8 mouse cellular contexts compared by ENCODE assay signal in the genomic region with DNA sequence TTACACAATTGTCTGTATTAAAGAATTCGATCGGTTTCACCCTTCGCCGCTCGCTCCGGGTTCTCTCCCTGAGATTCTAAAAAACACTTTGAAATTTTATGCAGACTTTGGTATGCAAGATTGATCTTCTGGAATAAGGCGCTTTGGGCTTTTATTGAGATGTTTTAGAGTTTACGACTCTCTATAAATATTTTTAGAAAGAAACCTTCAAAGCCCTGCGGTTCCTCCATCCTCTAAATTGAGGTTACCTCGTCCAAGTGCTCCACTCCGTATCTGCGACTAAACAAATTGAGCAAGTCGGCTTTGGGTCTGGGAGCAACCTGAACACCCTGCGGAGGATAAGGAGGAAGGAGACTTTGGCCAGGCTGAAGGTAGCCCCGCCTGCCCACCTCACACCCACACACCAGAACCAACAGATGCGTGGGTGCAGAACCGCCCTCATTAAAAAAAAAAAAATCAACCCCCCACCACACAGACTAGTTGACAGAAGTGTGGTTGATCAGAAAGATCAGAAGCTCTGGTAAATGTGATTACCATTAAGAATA. TPM values are rescaled to one million over a fixed set of nuclear protein-coding genes. Genes with fewer than 3 reads are reported as not detected.
A peak's percentile ranks its signal among the peaks of the same experiment; 100 is the strongest.
DNase-seq lines count a peak whose midpoint lies in the region; ATAC-seq and TF ChIP-seq lines count a peak whose summit lies in the region.

No protein-coding gene starts in this region.

- peak overlapping the region; percentile 98 for H3K27ac ChIP-seq in heart, embryonic 12.5 days (ENCODE audit: poor library complexity, severe bottlenecking)
- H3K27ac ChIP-seq in hindbrain, postnatal 0 days, result no peak overlapping the region
- peak overlapping the region; percentile 57 for H3K27ac ChIP-seq in liver, embryonic 15.5 days (replicated peaks)

- H3K36me3 ChIP-seq in heart, embryonic 12.5 days, result no peaks in the 10 kb centered on the region
- no peaks in the 10 kb centered on the region for H3K36me3 ChIP-seq in hindbrain, postnatal 0 days (ENCODE audit: insufficient read depth, low read length)
- no peaks in the 10 kb centered on the region for H3K36me3 ChIP-seq in liver, embryonic 15.5 days (replicated peaks)

- H3K4me2 ChIP-seq in heart, embryonic 12.5 days, result peak overlapping the region; percentile 71
- peak overlapping the region; percentile 99 for H3K4me2 ChIP-seq in hindbrain, postnatal 0 days (ENCODE audit: low read depth, low read length)
- H3K4me2 ChIP-seq in liver, embryonic 15.5 days, result peak overlapping the region; percentile 87

- peak overlapping the region; percentile 91 for H3K4me3 ChIP-seq in heart, embryonic 12.5 days
- peak overlapping the region; percentile 63 for H3K4me3 ChIP-seq in hindbrain, postnatal 0 days (ENCODE audit: low read length)
- H3K4me3 ChIP-seq in liver, embryonic 15.5 days (replicated peaks), result peak overlapping the region; percentile 65

- H3K9ac ChIP-seq in heart, embryonic 12.5 days, result peak overlapping the region; percentile 97
- H3K9ac ChIP-seq in hindbrain, postnatal 0 days (replicated peaks; ENCODE audit: low read length), result 0 out of 2 replicates have a peak overlapping the region, but pooled peaks have one; percentile 50
- peak overlapping the region; percentile 52; the same call in 1 of the 2 replicates for H3K9ac ChIP-seq in liver, embryonic 15.5 days

- H3K4me1 ChIP-seq in heart, embryonic 12.5 days (replicated peaks), result peaks cover 31% of the 10 kb centered on the region
- no peaks in the 10 kb centered on the region for H3K4me1 ChIP-seq in hindbrain, postnatal 0 days (ENCODE audit: insufficient read depth, low read length)
- peaks cover 17% of the 10 kb centered on the region; the same call in 1 of the 2 replicates for H3K4me1 ChIP-seq in liver, embryonic 15.5 days (replicated peaks)

- no peaks in the 10 kb centered on the region for H3K27me3 ChIP-seq in heart, embryonic 12.5 days (replicated peaks)
- peaks cover 16% of the 10 kb centered on the region; the same call in 1 of the 2 replicates for H3K27me3 ChIP-seq in hindbrain, postnatal 0 days (ENCODE audit: insufficient read depth, low read length)
- H3K27me3 ChIP-seq in liver, embryonic 15.5 days, result peaks cover 49% of the 10 kb centered on the region

- WGBS in heart, embryonic 12.5 days, result 1% methylated on average over 17 of the region's 17 CpGs
- WGBS in hindbrain, postnatal 0 days, result 5% methylated on average over 17 of the region's 17 CpGs
- WGBS in liver, embryonic 15.5 days (ENCODE audit: insufficient replicate concordance), result 2% methylated on average over 17 of the region's 17 CpGs

- no peak for ATAC-seq in heart, embryonic 12.5 days (ENCODE audit: insufficient number of reproducible peaks, low FRiP score)
- ATAC-seq in hindbrain, postnatal 0 days, result no peak
- no peak for ATAC-seq in liver, embryonic 15.5 days (ENCODE audit: insufficient read depth)

- no peak for TF ChIP-seq CTCF in hindbrain, postnatal 0 days (IDR thresholded peaks at IDR 0.05; ENCODE audit: low read depth)

- H3K9me3 ChIP-seq in heart, embryonic 12.5 days (replicated peaks), result no peaks in the 10 kb centered on the region
- H3K9me3 ChIP-seq in hindbrain, postnatal 0 days (ENCODE audit: low read length), result no peaks in the 10 kb centered on the region
- H3K9me3 ChIP-seq in liver, embryonic 15.5 days (replicated peaks), result no peaks in the 10 kb centered on the region

- DNase-seq in heart, adult 11 months, result no peak
- peak; percentile 29 for DNase-seq in R1 (ENCODE audit: low read depth, low spot score)
- DNase-seq in hindbrain, postnatal 0 days (ENCODE audit: low spot score), result no peak
- DNase-seq in cerebellum, postnatal 25 days, result no peak
- DNase-seq in adrenal gland, adult 18-20 months (ENCODE audit: low spot score in 2 of 2), result no peak
- DNase-seq in gastrocnemius, postnatal 10 days, result no peak

RNA-seq across cellular contexts. Expression of a gene that starts 0.7 kb away (rescaled TPM):
- 131 and 133 TPM in 2 replicates for polyA plus RNA-seq in heart, embryonic 12.5 days (2016; fragmentation: Nextera tagmentation; extraction: Ambion mirVana)
- 1.8 and 1.9 TPM in 2 replicates for total RNA-seq in hindbrain, postnatal 0 days (2014; rRNA removed)
- polyA plus RNA-seq in hindbrain, postnatal 0 days (2015; fragmentation: Nextera tagmentation; extraction: Ambion mirVana), result 1.4 and 1.7 TPM in 2 replicates
- polyA plus RNA-seq in liver, embryonic 15.5 days (2015; fragmentation: Nextera tagmentation; extraction: Ambion mirVana), result 10.5 and 11.7 TPM in 2 replicates
- total RNA-seq in adrenal gland, adult 18-20 months (2021), result 10 to 100 TPM in 1 of 2 experiments, 1 to 10 TPM in 1; 4.0 to 10.9 TPM
- 1 to 10 TPM; 1.0 to 1.2 TPM for total RNA-seq in gastrocnemius, postnatal 10 days (2021)
